ENCODE assay signal across 10 mouse cellular contexts in the genomic region with DNA sequence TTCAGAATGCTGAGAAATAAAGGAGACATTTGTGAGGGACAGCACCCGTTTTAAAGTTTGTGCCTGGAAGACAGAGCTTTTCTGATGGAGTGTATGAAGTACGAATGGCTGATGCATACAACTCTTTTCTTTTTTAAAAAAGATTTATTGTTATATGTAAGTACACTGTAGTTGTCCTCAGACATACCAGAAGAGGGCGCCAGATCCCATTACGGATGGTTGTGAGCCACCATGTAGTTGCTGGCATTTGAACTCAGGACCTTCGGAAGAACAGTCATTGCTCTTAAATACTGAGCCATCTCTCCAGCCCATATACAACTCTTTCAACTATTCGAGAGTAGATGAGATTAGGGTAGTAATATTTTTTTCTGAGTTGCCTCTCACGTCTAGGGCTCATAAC. TPM values are rescaled to one million over a fixed set of nuclear protein-coding genes. Genes with fewer than 3 reads are reported as not detected.
DNase-seq lines count a peak whose midpoint lies in the region; ATAC-seq and TF ChIP-seq lines count a peak whose summit lies in the region.
"Had no signal": no experiment of that assay in that cellular context is flagged by ENCODE, and none has a peak within 500 bp of the region (broad histone marks: within the 10 kb centered on the region; RNA-seq: fewer than 3 reads in every experiment).

No protein-coding gene starts in this region.

- TF ChIP-seq EP300 in heart, adult 2 months (IDR thresholded peaks at IDR 0.05; ENCODE audit: insufficient read depth, low read depth, low read length), result no peak
- no peak for TF ChIP-seq EP300 in lung, postnatal 0 days (IDR thresholded peaks at IDR 0.05)

- ATAC-seq in heart, embryonic 11.5 days (replicated peaks; ENCODE audit: insufficient number of reproducible peaks, low FRiP score, low TSS enrichment), result no peak
- no peak for ATAC-seq in lung, postnatal 0 days

- no peaks in the 10 kb centered on the region for H3K27me3 ChIP-seq in heart, adult 2 months (ENCODE audit: control insufficient read depth, insufficient read depth, low read length)
- H3K27me3 ChIP-seq in heart, embryonic 11.5 days (ENCODE audit: control insufficient read depth, insufficient read depth, low read length), result peaks cover 3% of the 10 kb centered on the region; the same call in 1 of the 2 replicates
- H3K27me3 ChIP-seq in lung, postnatal 0 days (replicated peaks; ENCODE audit: insufficient read depth, low read length), result no peaks in the 10 kb centered on the region
- H3K27me3 ChIP-seq: limb, embryonic 12.5 days had no signal

- no peak overlapping the region for H3K9ac ChIP-seq in heart, adult 2 months (ENCODE audit: low read depth, low read length)
- no peak overlapping the region for H3K9ac ChIP-seq in heart, embryonic 11.5 days (ENCODE audit: low read depth, low read length)
- no peak overlapping the region for H3K9ac ChIP-seq in lung, postnatal 0 days (replicated peaks; ENCODE audit: low read depth)
- H3K9ac ChIP-seq: limb, embryonic 12.5 days had no signal

- no peak overlapping the region for H3K4me2 ChIP-seq in heart, embryonic 11.5 days
- H3K4me2 ChIP-seq in lung, postnatal 0 days (replicated peaks; ENCODE audit: low read depth, low read length), result no peak overlapping the region
- H3K4me2 ChIP-seq: limb, embryonic 12.5 days had no signal

- no peak overlapping the region for H3K4me3 ChIP-seq in heart, adult 2 months
- no peak overlapping the region for H3K4me3 ChIP-seq in heart, embryonic 11.5 days (ENCODE audit: low read depth, low read length)
- H3K4me3 ChIP-seq in lung, postnatal 0 days (ENCODE audit: low read depth, low read length), result no peak overlapping the region
- H3K4me3 ChIP-seq: limb, embryonic 12.5 days had no signal

- intact Hi-C loops in heart, adult 2 months (cut with DNase I), result loop anchor here (5.0 kb wide), 1 partner anchor 41 kb away; no protein-coding TSS in a partner anchor

- no peaks in the 10 kb centered on the region for H3K36me3 ChIP-seq in heart, adult 2 months (ENCODE audit: control insufficient read depth, insufficient read depth, low read length)
- no peaks in the 10 kb centered on the region; the same call in 1 of the 2 replicates for H3K36me3 ChIP-seq in heart, embryonic 11.5 days (ENCODE audit: control insufficient read depth, insufficient read depth, low read length)
- no peaks in the 10 kb centered on the region for H3K36me3 ChIP-seq in lung, postnatal 0 days (ENCODE audit: insufficient read depth, low read length)
- H3K36me3 ChIP-seq: limb, embryonic 12.5 days had no signal

- no peaks in the 10 kb centered on the region for H3K79me2 ChIP-seq in heart, adult 2 months (replicated peaks; ENCODE audit: control insufficient read depth, insufficient read depth, low read length)

- no peak for TF ChIP-seq POLR2A in heart, adult 2 months (IDR thresholded peaks at IDR 0.05; ENCODE audit: insufficient read depth, low read depth, low read length)

- H3K4me1 ChIP-seq in heart, adult 2 months (ENCODE audit: control insufficient read depth, insufficient read depth, low read length), result no peaks in the 10 kb centered on the region; the same call in 1 of the 2 replicates
- H3K4me1 ChIP-seq in heart, embryonic 11.5 days (ENCODE audit: control insufficient read depth, insufficient read depth, low read length), result no peaks in the 10 kb centered on the region
- H3K4me1 ChIP-seq in lung, postnatal 0 days (ENCODE audit: insufficient read depth, low read depth, low read length), result 0 out of 2 replicates have a peak, but pooled peaks cover 4% of the 10 kb centered on the region
- H3K4me1 ChIP-seq: limb, embryonic 12.5 days had no signal

- H3K9me3 ChIP-seq in heart, embryonic 11.5 days (replicated peaks; ENCODE audit: control insufficient read depth, low read length), result no peaks in the 10 kb centered on the region
- no peaks in the 10 kb centered on the region for H3K9me3 ChIP-seq in lung, postnatal 0 days (ENCODE audit: low read length)
- H3K9me3 ChIP-seq: limb, embryonic 12.5 days had no signal

- WGBS in heart, adult 2 months, result 90% methylated on average over 7 of the region's 7 CpGs
- WGBS in heart, embryonic 11.5 days (ENCODE audit: insufficient replicate concordance), result 78% methylated on average over 7 of the region's 7 CpGs
- 80% methylated on average over 7 of the region's 7 CpGs for WGBS in lung, postnatal 0 days

- TF ChIP-seq CTCF in heart, adult 2 months (IDR thresholded peaks at IDR 0.05), result peak; percentile 79
- peak; percentile 62 for TF ChIP-seq CTCF in lung, postnatal 0 days (IDR thresholded peaks at IDR 0.05)

- no peak for DNase-seq in heart, adult 2 months
- DNase-seq in testis, postnatal 10 days (ENCODE audit: low spot score), result peak; percentile 61
- no peak for DNase-seq in testis, postnatal 14 days (ENCODE audit: low spot score)
- no peak for DNase-seq in lung, postnatal 0 days (ENCODE audit: low spot score)
- DNase-seq in layer of hippocampus, postnatal 36 days, result no peak
- DNase-seq in frontal cortex, postnatal 14 days (ENCODE audit: low spot score in 2 of 2), result no peak
- no peak for DNase-seq in Muller cell, postnatal 12 days (ENCODE audit: inconsistent ontology term)
- DNase-seq: embryo, embryonic 11 days had no signal

- no peak overlapping the region for H3K27ac ChIP-seq in heart, adult 2 months
- H3K27ac ChIP-seq in heart, embryonic 11.5 days (ENCODE audit: low read depth, low read length), result no peak overlapping the region
- no peak overlapping the region for H3K27ac ChIP-seq in lung, postnatal 0 days (ENCODE audit: low read length)
- H3K27ac ChIP-seq: limb, embryonic 12.5 days had no signal

RNA-seq across cellular contexts. Expression of a gene that starts 8.1 kb away (rescaled TPM):
- 1 to 10 TPM; 8.0 to 8.8 TPM for total RNA-seq in heart, adult 2 months (2021)
- polyA plus RNA-seq in heart, adult 2 months (2012; rRNA removed), result 4.3 and 5.2 TPM in 2 replicates
- 8.3 and 8.4 TPM in 2 replicates for polyA plus RNA-seq in heart, embryonic 11.5 days (2014; fragmentation: Nextera tagmentation; extraction: Ambion mirVana)
- 20.5 and 23.2 TPM in 2 replicates for polyA plus RNA-seq in lung, postnatal 0 days (2015; fragmentation: Nextera tagmentation; extraction: Ambion mirVana)
- total RNA-seq in layer of hippocampus, postnatal 36 days (2021), result 10 to 100 TPM; 47.7 to 48.8 TPM
